Mouse (Mus musculus) skeletal muscle tissue, adult 2 months (tissue): ENCODE measurements at regions not wholly inside any gene's neighbourhood (a gene's known extent, or its start where the extent isn't known, plus 50 kb on each side); places are given as distances from the start of the nearest gene placed in this dataset.
A peak's percentile ranks its signal among the peaks of the same experiment; 100 is the strongest.

Source experiments
- DNase-seq: peaks from one replicate; pipeline ENCODE4 v3.0.0-alpha.2; 2012; ENCODE audit warnings: low read depth, low spot score

DNA sequence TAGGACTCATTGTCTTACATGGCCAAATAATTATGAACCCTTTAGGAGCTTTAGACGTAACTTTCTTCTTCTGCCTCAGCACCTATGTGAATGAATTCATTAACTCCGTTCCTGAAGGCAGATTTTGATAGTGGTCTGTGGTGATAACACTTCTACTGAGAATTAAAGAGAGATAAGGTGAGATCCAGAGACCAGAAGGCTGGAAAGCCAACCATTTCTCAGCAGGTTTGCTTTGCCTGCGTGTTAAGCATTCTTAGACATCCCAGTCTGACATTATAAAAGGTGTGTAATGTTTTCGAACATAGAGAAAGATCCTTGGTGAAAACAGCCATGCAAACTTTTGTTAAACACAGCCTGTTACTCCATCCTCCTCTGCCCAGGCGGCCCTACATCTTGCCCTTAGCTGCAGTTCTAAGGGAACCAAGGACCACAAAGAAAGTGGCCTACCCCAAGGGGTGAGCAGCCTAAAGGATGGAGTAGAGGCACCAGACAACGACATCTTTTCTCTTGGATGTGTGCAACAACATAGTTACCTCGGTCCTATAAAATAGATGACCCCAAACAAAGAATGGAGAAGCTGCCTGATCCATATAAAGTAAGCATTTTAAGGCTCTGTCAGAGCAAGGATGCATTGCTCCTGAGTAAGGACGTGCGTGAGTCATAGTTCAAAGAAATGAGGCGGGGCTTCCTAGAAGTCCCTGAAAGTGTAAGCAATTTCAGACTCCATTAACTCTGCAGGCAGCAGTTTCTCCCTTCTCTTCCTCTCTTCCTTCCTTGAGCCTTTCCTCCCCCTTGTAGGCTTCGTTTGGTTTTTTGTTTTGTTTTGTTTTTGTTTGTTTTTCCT, 55.1 kb upstream of the Xpr1 start:
- DNase-seq: no peak

GRCm38 (mm10) chr1:155472956-155473646, 55.9 kb upstream of the Xpr1 start:
- DNase-seq: no peak

DNA sequence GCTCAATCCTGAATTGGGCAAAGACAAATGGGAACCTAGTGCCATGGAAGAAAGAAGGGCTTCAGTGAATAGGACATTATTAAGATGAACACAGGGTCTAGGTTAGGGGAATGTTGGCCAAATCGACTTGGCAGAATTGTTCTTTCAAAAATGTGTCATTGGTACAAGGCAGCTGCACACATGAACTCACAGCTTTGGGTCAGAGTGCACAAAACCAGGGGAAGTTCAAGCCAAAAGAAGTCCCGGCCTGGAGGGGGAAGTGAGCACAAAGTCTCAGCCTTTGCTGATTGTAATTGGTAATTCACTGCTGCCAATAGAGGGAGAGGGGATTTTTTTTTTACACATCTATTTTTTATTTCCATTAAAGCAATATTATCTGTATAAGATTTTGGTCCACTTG, 57.8 kb upstream of the Xpr1 start:
- no peak for DNase-seq

DNA sequence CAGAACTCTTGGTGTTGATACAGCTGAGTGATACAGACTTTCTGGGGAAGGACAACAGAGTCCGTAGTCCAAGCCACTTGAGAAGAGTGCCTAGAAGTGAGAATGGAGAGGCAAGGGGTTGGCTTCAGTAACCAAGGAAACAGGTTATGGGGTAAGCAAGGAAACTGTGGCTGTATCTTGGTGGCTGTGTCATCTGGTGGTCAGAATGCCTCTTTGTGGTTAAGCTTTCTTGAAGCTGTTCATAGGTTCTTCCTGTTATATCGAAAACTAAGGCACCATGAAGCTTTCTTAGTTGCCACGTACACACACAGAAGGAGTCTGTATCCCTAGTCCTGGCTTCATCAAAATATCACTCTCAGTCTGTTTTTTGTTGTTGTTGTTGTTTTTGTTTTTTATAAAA, 59.0 kb upstream of the Xpr1 start:
- no peak for DNase-seq

DNA sequence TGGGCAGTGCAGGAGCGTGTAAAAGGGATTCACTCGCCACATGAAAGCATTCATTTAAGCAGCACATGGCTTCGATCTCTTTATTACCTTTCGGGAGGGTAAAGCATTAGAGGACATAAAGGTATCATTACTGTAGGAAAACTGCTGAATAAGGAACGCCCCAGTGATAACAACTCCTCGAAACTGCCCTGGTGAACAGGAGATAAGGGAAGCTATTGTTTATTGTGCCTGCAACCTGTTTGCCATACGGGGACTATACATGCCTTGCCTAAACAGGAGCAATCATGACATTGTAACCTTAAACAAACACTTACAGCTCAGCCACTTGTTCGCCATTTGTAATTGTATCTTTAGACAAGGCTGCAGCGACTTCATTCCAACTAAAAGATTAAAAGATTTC, 64.9 kb upstream of the Xpr1 start:
- DNase-seq: no peak

- DNase-seq: no peak
Measured at GRCm38 (mm10) chr1:155482760-155483159, 65.5 kb upstream of the Xpr1 start.

DNA sequence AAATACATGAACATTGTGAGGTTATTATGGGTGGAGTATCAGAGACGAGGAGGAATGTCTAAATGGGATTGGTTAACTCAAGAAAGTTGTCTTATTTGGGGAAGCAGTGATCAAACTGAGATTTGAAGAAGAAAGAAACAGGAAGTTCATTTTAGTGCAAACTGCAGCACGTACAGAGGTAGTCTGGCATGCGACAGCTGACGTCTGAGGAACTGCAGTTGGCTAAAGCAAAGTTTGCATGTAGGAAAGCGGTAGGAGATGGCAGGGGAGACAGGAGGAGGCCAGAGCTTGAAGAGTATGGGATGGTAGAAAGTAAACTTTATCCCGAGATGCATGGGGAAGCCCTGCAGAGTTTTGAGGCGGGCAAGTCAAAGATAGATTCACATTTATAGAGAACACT, 66.5 kb upstream of the Xpr1 start:
- DNase-seq: no peak

- no peak for DNase-seq
Measured at GRCm38 (mm10) chr1:155487796-155488195, 70.1 kb upstream of the Acbd6 start.

- no peak for DNase-seq
Measured at GRCm38 (mm10) chr1:155488966-155489661, 68.8 kb upstream of the Acbd6 start.

DNA sequence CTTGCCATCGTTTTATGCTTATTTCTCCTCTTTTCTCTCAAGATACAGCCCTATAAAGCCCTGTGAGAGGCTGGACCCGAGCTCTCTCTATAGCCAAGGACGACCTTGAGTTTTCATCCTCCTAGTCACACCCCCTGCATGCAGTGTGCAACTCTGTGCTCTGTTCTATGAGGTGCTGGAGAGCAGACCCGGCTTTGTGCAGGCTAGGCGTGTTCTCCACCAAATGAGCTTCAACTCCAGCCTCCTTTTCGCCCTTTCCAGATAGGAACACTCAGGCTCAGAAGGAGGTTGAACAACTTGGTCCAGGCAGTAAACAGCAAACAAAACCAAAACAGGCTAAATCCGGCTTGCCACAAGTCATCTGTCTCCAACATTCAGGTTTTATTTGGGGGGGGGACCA, 67.8 kb upstream of the Acbd6 start:
- DNase-seq: no peak

DNA sequence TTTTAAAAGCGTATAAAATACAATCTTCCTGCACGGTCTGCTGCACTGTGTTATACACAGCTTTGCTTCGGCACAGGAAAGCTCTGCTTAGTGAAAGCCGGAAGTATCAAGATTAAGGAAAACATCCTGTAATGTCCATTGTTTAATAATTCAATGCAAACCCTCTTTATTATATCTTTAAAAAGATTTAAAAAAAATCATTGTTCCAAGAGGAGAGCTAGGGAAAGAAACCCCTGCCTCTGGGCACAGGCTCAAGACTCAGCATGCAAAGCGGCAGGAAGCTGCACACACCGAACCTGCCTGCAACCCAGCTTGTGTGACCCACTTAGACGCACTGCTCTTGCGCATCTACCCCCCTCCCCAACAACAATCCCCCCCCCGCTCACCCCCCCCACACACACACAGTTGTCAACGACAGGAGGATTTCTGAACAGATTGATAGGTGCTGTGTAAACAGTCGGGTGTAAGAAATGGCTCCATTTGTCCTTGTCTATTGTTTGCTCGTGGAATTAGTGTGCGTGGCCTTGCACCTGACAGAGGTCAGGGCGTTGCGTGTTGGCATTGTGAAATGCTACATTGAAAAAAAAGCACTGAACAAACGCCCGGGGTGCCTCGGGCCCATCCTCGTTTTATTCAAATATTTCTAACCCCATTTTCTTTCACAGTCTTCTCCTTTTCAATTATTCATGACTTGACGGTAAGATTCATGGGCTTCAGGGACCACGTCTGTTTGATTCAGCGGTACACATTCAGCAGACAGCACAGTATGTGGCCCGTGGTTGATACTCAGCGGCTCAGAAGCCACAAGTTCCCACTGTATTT, 66.5 kb upstream of the Acbd6 start:
- DNase-seq: no peak

- peak; percentile 32 for DNase-seq
Measured at GRCm38 (mm10) chr1:155493333-155493732, 64.6 kb upstream of the Acbd6 start.

DNA sequence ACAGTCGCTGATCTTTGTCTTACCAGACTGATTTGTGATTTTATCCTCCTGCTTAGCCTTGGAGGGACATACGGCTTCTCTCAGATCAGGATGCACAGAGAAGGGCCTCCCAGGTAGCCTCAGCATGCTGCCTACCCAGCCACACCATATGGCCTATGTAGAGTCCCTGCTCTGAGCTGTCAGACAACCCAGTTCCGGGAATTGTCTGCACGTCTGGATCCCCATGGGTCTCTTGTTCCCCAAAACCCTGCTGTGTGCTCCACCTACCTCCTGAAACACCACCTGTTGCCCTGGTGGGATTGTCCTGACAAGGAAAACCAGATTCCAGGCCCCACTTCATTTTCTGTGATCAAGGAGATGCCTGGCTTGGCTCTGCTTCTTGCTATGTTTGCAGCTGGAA, 64.1 kb upstream of the Acbd6 start:
- DNase-seq: no peak

GRCm38 (mm10) chr1:155494347-155494746, 63.6 kb upstream of the Acbd6 start:
- DNase-seq: no peak

DNA sequence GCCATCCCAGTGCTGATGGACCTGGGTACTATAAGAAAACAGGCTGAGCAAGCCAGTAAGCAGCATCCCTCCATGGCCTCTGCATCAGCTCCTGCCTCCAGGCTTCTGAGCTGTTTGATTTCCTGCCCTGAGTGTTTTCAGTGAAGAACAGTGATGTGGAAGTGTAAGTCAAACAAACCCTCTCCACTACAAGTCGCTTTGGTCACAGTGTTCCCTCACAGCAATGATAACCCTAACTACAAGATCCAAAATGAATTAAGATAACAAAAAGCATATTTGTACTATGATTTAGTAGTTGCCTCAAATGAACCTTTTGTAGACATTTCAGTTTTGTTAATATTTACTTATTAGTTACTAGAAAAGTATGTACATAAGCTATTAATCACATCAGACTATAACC, 58.2 kb upstream of the Acbd6 start:
- DNase-seq: no peak

DNA sequence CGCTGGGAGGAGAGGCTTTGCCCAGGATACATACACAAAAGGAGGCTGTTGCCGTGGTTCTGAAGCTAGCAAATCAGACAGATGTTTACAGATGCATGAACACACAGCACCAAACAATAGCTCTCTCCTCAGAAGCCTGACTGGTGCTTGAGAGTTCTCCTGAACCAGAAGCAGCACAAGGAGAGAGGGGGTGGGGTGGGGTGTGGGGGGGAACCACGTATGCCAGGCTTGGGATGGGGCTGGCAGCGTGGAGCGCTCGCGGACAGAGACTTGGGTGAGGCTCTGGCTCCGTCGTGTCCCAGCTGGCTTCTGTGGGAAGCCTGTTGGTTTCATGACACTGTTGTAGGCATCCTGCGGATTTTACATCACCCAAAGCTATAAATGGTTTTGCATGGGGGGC, 55.1 kb upstream of the Acbd6 start:
- no peak for DNase-seq

GRCm38 (mm10) chr1:155504581-155505328, 53.2 kb upstream of the Acbd6 start:
- DNase-seq: peak; percentile 21

DNA sequence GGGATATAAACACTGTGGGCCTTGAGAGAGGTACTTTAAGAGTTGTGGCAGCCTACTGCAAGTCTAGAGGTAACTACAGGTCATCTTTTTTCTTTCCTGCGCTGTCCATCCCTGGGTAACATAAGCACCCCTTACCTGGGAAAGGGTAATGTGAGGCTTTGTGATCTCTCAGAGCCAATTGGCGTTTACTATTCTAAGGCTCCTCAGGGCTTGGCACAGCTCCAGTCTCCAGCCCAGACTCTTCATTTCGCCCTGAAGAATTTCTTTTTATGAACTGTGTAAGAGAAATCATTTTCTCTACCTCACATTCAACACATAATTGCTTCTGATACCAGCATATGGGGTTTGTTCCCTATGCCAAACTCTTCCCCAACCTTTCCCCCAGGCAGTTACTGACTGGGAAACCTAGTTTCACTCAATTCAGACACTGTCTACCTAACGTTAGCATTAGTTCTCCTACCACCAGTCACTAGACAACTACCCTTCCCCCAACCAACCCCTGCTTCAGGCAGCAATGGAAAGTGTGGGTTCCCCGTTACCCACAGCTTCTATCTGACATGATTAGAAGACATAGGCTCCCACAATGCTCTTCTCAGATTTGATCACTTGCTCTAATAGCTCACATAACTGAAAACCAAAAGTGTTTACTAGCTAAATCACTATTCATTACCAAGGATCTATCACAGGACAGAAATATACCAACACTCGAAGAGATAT, 52.4 kb upstream of the Acbd6 start:
- DNase-seq: no peak
